Comparison of ENCODE assay signal across 8 mouse cellular contexts in genomic region chr5:134179871-134180270, GRCm38 (mm10). TPM values are rescaled to one million over a fixed set of nuclear protein-coding genes. Genes with fewer than 3 reads are reported as not detected.
DNase-seq lines count a peak whose midpoint lies in the region; ATAC-seq and TF ChIP-seq lines count a peak whose summit lies in the region.

No protein-coding gene starts in this region.

- no peak overlapping the region for H3K4me3 ChIP-seq in C2C12 (ENCODE audit: insufficient read depth, poor library complexity, severe bottlenecking)
- H3K4me3 ChIP-seq in ES-Bruce4 (ENCODE audit: low read depth, low read length): no peak overlapping the region
- H3K4me3 ChIP-seq in lung, postnatal 0 days (ENCODE audit: low read depth, low read length): no peak overlapping the region

- H3K4me2 ChIP-seq in lung, postnatal 0 days (replicated peaks; ENCODE audit: low read depth, low read length): no peak overlapping the region

- no peak overlapping the region for H3ac ChIP-seq in C2C12 (ENCODE audit: control insufficient read depth, insufficient read length, low read depth)

- H3K4me1 ChIP-seq in ES-Bruce4 (ENCODE audit: control insufficient read depth, insufficient read depth, low read length): no peaks in the 10 kb centered on the region
- peaks cover 9% of the 10 kb centered on the region; the same call in 1 of the 2 replicates for H3K4me1 ChIP-seq in lung, postnatal 0 days (ENCODE audit: insufficient read depth, low read depth, low read length)

- peak; percentile 24 for TF ChIP-seq CTCF in C2C12 (IDR thresholded peaks at IDR 0.05; ENCODE audit: control insufficient read depth, insufficient read depth, insufficient read length)
- TF ChIP-seq CTCF in ES-Bruce4 (IDR thresholded peaks at IDR 0.05; ENCODE audit: low read depth, low read length): peak; percentile 10
- peak; percentile 89 for TF ChIP-seq CTCF in lung, postnatal 0 days (IDR thresholded peaks at IDR 0.05)

- no peaks in the 10 kb centered on the region for H3K9me3 ChIP-seq in ES-Bruce4 (replicated peaks; ENCODE audit: control insufficient read depth, insufficient read depth, low read length, poor library complexity, severe bottlenecking)
- H3K9me3 ChIP-seq in lung, postnatal 0 days (ENCODE audit: low read length): no peaks in the 10 kb centered on the region

- ATAC-seq in lung, postnatal 0 days: no peak
- no peak for ATAC-seq in erythroid progenitor cell, adult 5-6 weeks (replicated peaks; ENCODE audit: low FRiP score, poor library complexity, severe bottlenecking)

- H3K27me3 ChIP-seq in C2C12 (ENCODE audit: control insufficient read depth, insufficient read depth, insufficient read length): no peaks in the 10 kb centered on the region
- no peaks in the 10 kb centered on the region for H3K27me3 ChIP-seq in ES-Bruce4 (ENCODE audit: control insufficient read depth, insufficient read depth, low read length, poor library complexity, severe bottlenecking)
- no peaks in the 10 kb centered on the region for H3K27me3 ChIP-seq in lung, postnatal 0 days (replicated peaks; ENCODE audit: insufficient read depth, low read length)

- peaks cover 40% of the 10 kb centered on the region for H3K79me2 ChIP-seq in C2C12 (ENCODE audit: control insufficient read depth, insufficient read depth)

- H3K79me3 ChIP-seq in C2C12 (ENCODE audit: low read depth): peaks cover 18% of the 10 kb centered on the region

- H3K27ac ChIP-seq in ES-Bruce4 (ENCODE audit: insufficient read depth, low read length): no peak overlapping the region; the same call in 1 of the 2 replicates
- no peak overlapping the region for H3K27ac ChIP-seq in lung, postnatal 0 days (ENCODE audit: low read length)

- DNase-seq in c-Kit-positive CD71-positive TER-119-negative erythroid progenitor cells, embryonic 14.5 days (ENCODE audit: low read depth): peak; percentile 88
- DNase-seq in frontal cortex, postnatal 10 days (ENCODE audit: low spot score in 2 of 2): peak; percentile 59 to 79
- DNase-seq in layer of hippocampus, adult 11-12 months (ENCODE audit: low spot score): peak; percentile 89
- DNase-seq in lung, postnatal 0 days (ENCODE audit: low spot score): peak; percentile 91
- peak; percentile 66 for DNase-seq in skeletal muscle tissue, adult 2 months (ENCODE audit: low read depth, low spot score)

- no peak for TF ChIP-seq POLR2A in ES-Bruce4 (IDR thresholded peaks at IDR 0.05; ENCODE audit: insufficient read depth, low read length)

- H3K9ac ChIP-seq in ES-Bruce4 (ENCODE audit: low read depth, poor library complexity, severe bottlenecking): no peak overlapping the region
- H3K9ac ChIP-seq in lung, postnatal 0 days (replicated peaks; ENCODE audit: low read depth): no peak overlapping the region

- no peak for TF ChIP-seq EP300 in ES-Bruce4 (IDR thresholded peaks at IDR 0.05; ENCODE audit: insufficient read depth, low read depth, low read length)
- no peak for TF ChIP-seq EP300 in lung, postnatal 0 days (IDR thresholded peaks at IDR 0.05)

- H3K36me3 ChIP-seq in C2C12 (ENCODE audit: control insufficient read depth, insufficient read depth): no peaks in the 10 kb centered on the region
- H3K36me3 ChIP-seq in ES-Bruce4 (ENCODE audit: control insufficient read depth, insufficient read depth, low read length, poor library complexity, severe bottlenecking): no peaks in the 10 kb centered on the region
- H3K36me3 ChIP-seq in lung, postnatal 0 days (ENCODE audit: insufficient read depth, low read length): no peaks in the 10 kb centered on the region

- 18% methylated on average over 7 of the region's 7 CpGs for WGBS in lung, postnatal 0 days

TF ChIP-seq in C2C12, 6 proteins besides CTCF, POLR2A, EP300 and RAD21:
- no peak for TF ChIP-seq FOSL1 (IDR thresholded peaks at IDR 0.05; ENCODE audit: insufficient read depth, low read length, poor library complexity, severe bottlenecking)
- no peak for TF ChIP-seq MAX (IDR thresholded peaks at IDR 0.05)

RNA-seq across cellular contexts. Expression of gene Rcc1l, which starts 3.3 kb away (rescaled TPM):
- polyA plus RNA-seq in C2C12 (2012; fragmentation: generic; extraction: Trizol) (28.8 TPM), ES-Bruce4 (2011; ENCODE audit: insufficient read depth, insufficient read length, low read depth, missing spikeins) (15.9 and 16.1 TPM in 2 replicates)
- 11.3 and 11.4 TPM in 2 replicates for polyA plus RNA-seq in lung, postnatal 0 days (2015; fragmentation: Nextera tagmentation; extraction: Ambion mirVana)
- total RNA-seq in erythroid progenitor cell, adult 5-6 weeks (2015; ENCODE audit: low replicate concordance): 6.7 TPM in 1 of 2 replicates, not detected in the other
- total RNA-seq in erythroid progenitor cell, adult 5-6 weeks (2017; ENCODE audit: low replicate concordance): 3.2 TPM in 1 of 2 replicates, not detected in the other

RNA-seq across cellular contexts. Expression of gene Gtf2ird2, which starts 3.9 kb away (rescaled TPM):
- polyA plus RNA-seq in C2C12 (2012; fragmentation: generic; extraction: Trizol) (4.2 TPM), ES-Bruce4 (2011; ENCODE audit: insufficient read depth, insufficient read length, low read depth, missing spikeins) (3.2 and 5.6 TPM in 2 replicates)
- polyA plus RNA-seq in lung, postnatal 0 days (2015; fragmentation: Nextera tagmentation; extraction: Ambion mirVana): 4.4 and 5.6 TPM in 2 replicates
- total RNA-seq in erythroid progenitor cell, adult 5-6 weeks (2015; ENCODE audit: low replicate concordance): 1.3 TPM in 1 of 2 replicates, not detected in the other
- 0.53 and 2.7 TPM in 2 replicates for total RNA-seq in erythroid progenitor cell, adult 5-6 weeks (2017; ENCODE audit: low replicate concordance)

RNA-seq across cellular contexts. Expression of gene Ncf1, which starts 49.6 kb away (rescaled TPM):
- polyA plus RNA-seq in C2C12 (2012; fragmentation: generic; extraction: Trizol) (0.01 TPM), ES-Bruce4 (2011; ENCODE audit: insufficient read depth, insufficient read length, low read depth, missing spikeins) (not detected in 2 replicates)
- 19.6 and 19.8 TPM in 2 replicates for polyA plus RNA-seq in lung, postnatal 0 days (2015; fragmentation: Nextera tagmentation; extraction: Ambion mirVana)
- 44.0 and 44.4 TPM in 2 replicates for total RNA-seq in erythroid progenitor cell, adult 5-6 weeks (2015; ENCODE audit: low replicate concordance)
- 23.7 and 42.1 TPM in 2 replicates for total RNA-seq in erythroid progenitor cell, adult 5-6 weeks (2017; ENCODE audit: low replicate concordance)

Comparison
In these comparisons a context has a peak if more than half of its experiments do, and no peak if none do; other contexts are left out.
1. CTCF ChIP-seq: peak in every context shown above with its lines; median percentile 89 in lung, postnatal 0 days; 24 in C2C12; 10 in ES-Bruce4.
2. RNA of gene Ncf1, which starts 49.6 kb away (polyA plus RNA-seq): 19.6 to 19.8 TPM in lung, postnatal 0 days; 0.01 TPM in C2C12 (single experiment) and not detected in ES-Bruce4; every median in the first group is over 10 times any median in the second.
3. Peak in every context shown above with its lines, with median percentiles within 50 percentile points of each other: DNase-seq.